Mouse (Mus musculus) heart, adult 10 weeks (tissue): ENCODE data around the gene Plk1. TPM values are rescaled to one million over a fixed set of nuclear protein-coding genes. Genes with fewer than 3 reads are reported as not detected.

Source experiments
- polyA plus RNA-seq: library from polyadenylated mRNA; stranded (reverse); fragments of 350-450 nt; fragmentation: Illumina TruSeq; extraction: RNeasy Lipid Tissue Mini Kit (QIAGEN cat#74804); gene quantifications from one replicate; pipeline ENCODE4 v1.2.3, GENCODE M21; 2014; ENCODE audit warnings: low read depth, low replicate concordance

Gene Plk1
- polyA plus RNA-seq, result 0.65 TPM

GRCm38 (mm10) chr7:122158915-122159902, at the start of gene Plk1:
Gene Plk1 (plus strand): TSS chr7:122159439.

GRCm38 (mm10) chr7:122132497-122133337, 26.5 kb upstream of the Plk1 start, which contains the start of the genes Palb2 and Dctn5:
Gene Palb2 (minus strand): TSS chr7:122132985.
Gene Dctn5 (plus strand): TSS chr7:122133041.

GRCm38 (mm10) chr7:122186043-122186442, 26.8 kb downstream of the Plk1 start, which contains the start of gene Ern2:
Gene Ern2 (minus strand): TSS chr7:122186207.

GRCm38 (mm10) chr7:122219315-122219801, 60.1 kb downstream of the Plk1 start, which contains the start of gene Chp2:
Gene Chp2 (plus strand): TSS chr7:122219496.

Other genes with a start within 250 kb of the Plk1 start
- gene Cog7, start 177.7 kb upstream of the Plk1 start, polyA plus RNA-seq, result 18.6 TPM
- 29.6 TPM for gene Gga2, start 138.2 kb upstream of the Plk1 start, polyA plus RNA-seq
- 18.4 TPM for gene Ubfd1, start 92.3 kb upstream of the Plk1 start, polyA plus RNA-seq
- 11.3 TPM for gene Ears2, start 92.2 kb upstream of the Plk1 start, polyA plus RNA-seq
- 1,642 TPM for gene Ndufab1, start 57.6 kb upstream of the Plk1 start, polyA plus RNA-seq
- 0.97 TPM for gene Palb2, start 26.5 kb upstream of the Plk1 start, polyA plus RNA-seq
- 41.7 TPM for gene Dctn5, start 26.4 kb upstream of the Plk1 start, polyA plus RNA-seq
- gene Ern2, start 26.8 kb downstream of the Plk1 start, polyA plus RNA-seq, result not detected
- gene Chp2, start 60.1 kb downstream of the Plk1 start, polyA plus RNA-seq, result 2.9 TPM
- 1.9 TPM for gene Prkcb, start 129.3 kb downstream of the Plk1 start, polyA plus RNA-seq